Mouse (Mus musculus) liver, adult 2 months (tissue): ENCODE measurements around the gene Psma1.

Experiments
- CTCF ChIP-seq: fragments of 200-500 bp; IDR thresholded peaks from 2 replicates; pipeline ENCODE4 v1.5.1; 2011; ENCODE audit warnings: low read depth, low read length, control low read depth
- POLR2A ChIP-seq: fragments of 200-500 bp; IDR thresholded peaks from 2 replicates; pipeline ENCODE4 v1.6.1; 2011; ENCODE audit warnings: low read length, control low read depth; ENCODE audit not compliant: insufficient read depth; ENCODE audit errors: extremely low read depth

- TF ChIP-seq POLR2A (no peak), CTCF (no peak)
Measured at GRCm38 (mm10) chr7:114231857-114232256, 44.1 kb downstream of the Psma1 start.
